Mouse (Mus musculus): ENCODE measurements around the gene Ablim2.

- TF ChIP-seq POLR2A (IDR thresholded peaks at IDR 0.05; ENCODE audit: borderline replicate concordance, control insufficient read depth, low read depth, low read length) (no peak), CTCF (IDR thresholded peaks at IDR 0.05; ENCODE audit: control insufficient read depth, insufficient read depth, low read length) (no peak)
Observed at GRCm38 (mm10) chr5:35920076-35920475, 162.4 kb downstream of the Ablim2 start.

Measured in bone marrow, adult 2 months (tissue).